Mouse (Mus musculus) G1E (cell line): ENCODE measurements at regions not wholly inside any gene's neighbourhood (a gene's known extent, or its start where the extent isn't known, plus 50 kb on each side); places are given as distances from the start of the nearest gene placed in this dataset.

Experiments
- CTCF ChIP-seq: IDR thresholded peaks from 2 replicates; pipeline ENCODE4 v1.5.1; 2012; ENCODE audit warnings: low read depth, low read length, inconsistent platforms, mixed read lengths
- GATA1 ChIP-seq: IDR thresholded peaks from 2 replicates; pipeline ENCODE4 v1.6.1; 2012; ENCODE audit warnings: borderline replicate concordance, low read length, inconsistent platforms, mixed read lengths
- GATA2 ChIP-seq: IDR thresholded peaks from 2 replicates; pipeline ENCODE4 v1.6.1; 2012; ENCODE audit warnings: low read depth, low read length, inconsistent platforms, borderline replicate concordance
- POLR2AphosphoS5 ChIP-seq: IDR thresholded peaks from 2 replicates; pipeline ENCODE4 v1.6.1; 2012; ENCODE audit warnings: low read depth, low read length, inconsistent platforms; ENCODE audit not compliant: insufficient replicate concordance
- TAL1 ChIP-seq: conservative IDR thresholded peaks from 2 replicates; pipeline ENCODE4 v1.6.1; 2012; ENCODE audit warnings: low read depth, low read length, inconsistent platforms, mixed read lengths

DNA sequence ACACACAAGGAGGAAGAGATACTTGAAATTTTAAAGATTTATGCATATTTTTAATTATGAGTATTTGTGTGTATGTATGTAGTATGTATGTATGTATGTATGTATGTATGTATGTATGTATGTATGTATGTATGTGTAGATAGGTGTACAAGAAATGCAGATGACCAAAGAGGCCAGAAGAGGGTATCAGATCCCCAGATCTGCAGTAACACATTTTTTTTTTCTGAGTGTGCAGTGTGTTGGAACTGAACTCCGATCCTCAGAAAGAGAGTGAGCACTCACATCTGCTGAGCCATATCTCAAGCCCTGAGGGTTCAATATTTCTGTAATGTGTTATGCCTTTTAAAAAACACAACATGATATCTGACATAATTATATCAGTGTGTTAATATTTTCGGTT, 138.0 kb upstream of the Klf6 start:
- no peak for TF ChIP-seq CTCF
- TF ChIP-seq TAL1, result no peak
- no peak for TF ChIP-seq GATA1
- TF ChIP-seq POLR2AphosphoS5, result no peak
- no peak for TF ChIP-seq GATA2
